ENCODE assay signal across 17 mouse cellular contexts in genomic region chr4:119036582-119036981, GRCm38 (mm10).
A peak's percentile ranks its signal among the peaks of the same experiment; 100 is the strongest.
DNase-seq lines count a peak whose midpoint lies in the region; ATAC-seq and TF ChIP-seq lines count a peak whose summit lies in the region.
"Had no signal": no experiment of that assay in that cellular context is flagged by ENCODE, and none has a peak within 500 bp of the region (broad histone marks: within the 10 kb centered on the region; RNA-seq: fewer than 3 reads in every experiment).

No protein-coding gene starts in this region.

- no peaks in the 10 kb centered on the region for H3K27me3 ChIP-seq in forebrain, embryonic 10.5 days (ENCODE audit: poor library complexity, severe bottlenecking)
- no peaks in the 10 kb centered on the region for H3K27me3 ChIP-seq in forebrain, embryonic 16.5 days (replicated peaks; ENCODE audit: control insufficient read depth, insufficient read depth, low read length)
- no peaks in the 10 kb centered on the region for H3K27me3 ChIP-seq in stomach, embryonic 14.5 days (ENCODE audit: control insufficient read depth, insufficient read depth, low read length)
- H3K27me3 ChIP-seq in stomach, postnatal 0 days (ENCODE audit: control insufficient read depth, insufficient read depth, low read length), result no peaks in the 10 kb centered on the region
- peaks cover 3% of the 10 kb centered on the region; the same call in 1 of the 2 replicates for H3K27me3 ChIP-seq in liver, embryonic 14.5 days (ENCODE audit: control insufficient read depth, insufficient read depth, low read length)
- no peaks in the 10 kb centered on the region for H3K27me3 ChIP-seq in hindbrain, embryonic 16.5 days (replicated peaks; ENCODE audit: control insufficient read depth, insufficient read depth, low read length)
- H3K27me3 ChIP-seq in midbrain, embryonic 16.5 days (ENCODE audit: control insufficient read depth, insufficient read depth, low read depth, low read length), result no peaks in the 10 kb centered on the region
- H3K27me3 ChIP-seq: forebrain, embryonic 15.5 days; limb, embryonic 15.5 days; Patski had no signal

- H3K9ac ChIP-seq in forebrain, embryonic 16.5 days (replicated peaks; ENCODE audit: low read depth, low read length), result no peak overlapping the region
- H3K9ac ChIP-seq in stomach, embryonic 14.5 days (replicated peaks; ENCODE audit: low read depth, low read length), result no peak overlapping the region
- no peak overlapping the region for H3K9ac ChIP-seq in stomach, postnatal 0 days (ENCODE audit: low read length)
- peak overlapping the region; percentile 73 for H3K9ac ChIP-seq in liver, embryonic 14.5 days (replicated peaks)
- no peak overlapping the region for H3K9ac ChIP-seq in hindbrain, embryonic 16.5 days (ENCODE audit: low read depth, low read length)
- no peak overlapping the region for H3K9ac ChIP-seq in midbrain, embryonic 16.5 days (ENCODE audit: low read depth, low read length)
- H3K9ac ChIP-seq: forebrain, embryonic 15.5 days; limb, embryonic 15.5 days had no signal

- no peaks in the 10 kb centered on the region for H3K36me3 ChIP-seq in forebrain, embryonic 10.5 days (replicated peaks)
- no peaks in the 10 kb centered on the region for H3K36me3 ChIP-seq in forebrain, embryonic 16.5 days (ENCODE audit: control insufficient read depth, insufficient read depth)
- H3K36me3 ChIP-seq in stomach, embryonic 14.5 days (ENCODE audit: control insufficient read depth, insufficient read depth, low read length), result no peaks in the 10 kb centered on the region
- no peaks in the 10 kb centered on the region for H3K36me3 ChIP-seq in stomach, postnatal 0 days (ENCODE audit: control insufficient read depth, insufficient read depth, low read length)
- no peaks in the 10 kb centered on the region for H3K36me3 ChIP-seq in liver, embryonic 14.5 days (replicated peaks; ENCODE audit: control insufficient read depth, insufficient read depth, low read depth)
- no peaks in the 10 kb centered on the region for H3K36me3 ChIP-seq in hindbrain, embryonic 16.5 days (ENCODE audit: control insufficient read depth, insufficient read depth, low read length)
- H3K36me3 ChIP-seq in midbrain, embryonic 16.5 days (ENCODE audit: control insufficient read depth, insufficient read depth, low read length), result no peaks in the 10 kb centered on the region
- H3K36me3 ChIP-seq: forebrain, embryonic 15.5 days; limb, embryonic 15.5 days had no signal

- H3K27ac ChIP-seq in forebrain, embryonic 10.5 days, result 0 out of 2 replicates have a peak overlapping the region, but pooled peaks have one; percentile 52
- H3K27ac ChIP-seq in forebrain, embryonic 16.5 days (ENCODE audit: low read length), result no peak overlapping the region
- no peak overlapping the region for H3K27ac ChIP-seq in stomach, embryonic 14.5 days (ENCODE audit: low read length)
- no peak overlapping the region for H3K27ac ChIP-seq in stomach, postnatal 0 days (replicated peaks)
- H3K27ac ChIP-seq in liver, embryonic 14.5 days, result peak overlapping the region; percentile 98
- no peak overlapping the region for H3K27ac ChIP-seq in hindbrain, embryonic 16.5 days (ENCODE audit: low read depth, low read length)
- no peak overlapping the region for H3K27ac ChIP-seq in midbrain, embryonic 16.5 days (ENCODE audit: low read length)
- H3K27ac ChIP-seq: forebrain, embryonic 15.5 days; limb, embryonic 15.5 days had no signal

- 86% methylated on average over 5 of the region's 5 CpGs for WGBS in forebrain, embryonic 10.5 days
- WGBS in forebrain, embryonic 16.5 days, result 90% methylated on average over 5 of the region's 5 CpGs
- WGBS in stomach, embryonic 14.5 days, result 88% methylated on average over 5 of the region's 5 CpGs
- 85% methylated on average over 5 of the region's 5 CpGs for WGBS in stomach, postnatal 0 days
- WGBS in liver, embryonic 14.5 days (ENCODE audit: insufficient replicate concordance), result 6% methylated on average over 5 of the region's 5 CpGs
- 94% methylated on average over 5 of the region's 5 CpGs for WGBS in hindbrain, embryonic 16.5 days
- WGBS in midbrain, embryonic 16.5 days, result 89% methylated on average over 5 of the region's 5 CpGs

- no peaks in the 10 kb centered on the region for H3K9me3 ChIP-seq in forebrain, embryonic 10.5 days
- no peaks in the 10 kb centered on the region for H3K9me3 ChIP-seq in forebrain, embryonic 16.5 days (ENCODE audit: control insufficient read depth, low read length)
- H3K9me3 ChIP-seq in stomach, embryonic 14.5 days (ENCODE audit: control insufficient read depth, low read depth, low read length), result no peaks in the 10 kb centered on the region
- H3K9me3 ChIP-seq in stomach, postnatal 0 days (ENCODE audit: control insufficient read depth, low read length), result no peaks in the 10 kb centered on the region
- no peaks in the 10 kb centered on the region for H3K9me3 ChIP-seq in liver, embryonic 14.5 days (ENCODE audit: control insufficient read depth, low read length)
- H3K9me3 ChIP-seq in hindbrain, embryonic 16.5 days (ENCODE audit: control insufficient read depth, low read length), result no peaks in the 10 kb centered on the region
- H3K9me3 ChIP-seq in midbrain, embryonic 16.5 days (replicated peaks; ENCODE audit: control insufficient read depth, low read length, poor library complexity, severe bottlenecking), result no peaks in the 10 kb centered on the region
- H3K9me3 ChIP-seq: forebrain, embryonic 15.5 days; limb, embryonic 15.5 days had no signal

- no peak overlapping the region for H3K4me2 ChIP-seq in forebrain, embryonic 16.5 days (ENCODE audit: low read length)
- H3K4me2 ChIP-seq in stomach, embryonic 14.5 days (replicated peaks; ENCODE audit: low read depth, low read length), result no peak overlapping the region
- H3K4me2 ChIP-seq in stomach, postnatal 0 days (replicated peaks; ENCODE audit: low read depth), result no peak overlapping the region
- peak overlapping the region; percentile 67 for H3K4me2 ChIP-seq in liver, embryonic 14.5 days (ENCODE audit: low read depth)
- no peak overlapping the region for H3K4me2 ChIP-seq in hindbrain, embryonic 16.5 days (ENCODE audit: low read length)
- no peak overlapping the region for H3K4me2 ChIP-seq in midbrain, embryonic 16.5 days (ENCODE audit: low read length)
- H3K4me2 ChIP-seq: forebrain, embryonic 15.5 days; limb, embryonic 15.5 days had no signal

- peaks cover 2% of the 10 kb centered on the region for H3K4me1 ChIP-seq in forebrain, embryonic 10.5 days
- H3K4me1 ChIP-seq in forebrain, embryonic 16.5 days (replicated peaks; ENCODE audit: control insufficient read depth, insufficient read depth, low read length), result no peaks in the 10 kb centered on the region
- no peaks in the 10 kb centered on the region for H3K4me1 ChIP-seq in stomach, embryonic 14.5 days (ENCODE audit: control insufficient read depth, insufficient read depth, low read length)
- no peaks in the 10 kb centered on the region for H3K4me1 ChIP-seq in stomach, postnatal 0 days (replicated peaks; ENCODE audit: control insufficient read depth, insufficient read depth)
- H3K4me1 ChIP-seq in liver, embryonic 14.5 days (replicated peaks; ENCODE audit: control insufficient read depth in 2 of 2, insufficient read depth in 2 of 2, low read length in 1 of 2), result peaks cover 79 to 88% of the 10 kb centered on the region in 2 experiments
- H3K4me1 ChIP-seq in hindbrain, embryonic 16.5 days (ENCODE audit: control insufficient read depth, insufficient read depth, low read depth, low read length), result no peaks in the 10 kb centered on the region
- no peaks in the 10 kb centered on the region for H3K4me1 ChIP-seq in midbrain, embryonic 16.5 days (ENCODE audit: control insufficient read depth, insufficient read depth, low read length)
- H3K4me1 ChIP-seq: forebrain, embryonic 15.5 days; limb, embryonic 15.5 days had no signal

- no peak for TF ChIP-seq CTCF in stomach, postnatal 0 days (IDR thresholded peaks at IDR 0.05; ENCODE audit: low read depth)
- TF ChIP-seq CTCF in liver, embryonic 14.5 days (IDR thresholded peaks at IDR 0.05; ENCODE audit: low read depth), result no peak

- no peak for TF ChIP-seq EP300 in stomach, postnatal 0 days (optimal IDR thresholded peaks at IDR 0.05)
- TF ChIP-seq EP300 in liver, embryonic 14.5 days (IDR thresholded peaks at IDR 0.05; ENCODE audit: low read depth), result peak; percentile 100

- DNase-seq in forebrain, embryonic 10.5 days (ENCODE audit: extremely low spot score, low spot score), result no peak
- no peak for DNase-seq in stomach, postnatal 0 days (ENCODE audit: low spot score)
- peak; percentile 93 to 96 (median 95) for DNase-seq in liver, embryonic 14.5 days (ENCODE audit: low read depth in 3 of 3, low spot score in 3 of 3)
- DNase-seq in urinary bladder, adult 2 months (ENCODE audit: low spot score), result no peak
- DNase-seq: cerebellum, adult 8-10 months; heart, adult 18-20 months; kidney, postnatal 10 days; lung, postnatal 36 days; right cerebral cortex, postnatal 14 days; thymus, adult 2 months had no signal

- no peak overlapping the region for H3K4me3 ChIP-seq in forebrain, embryonic 10.5 days
- H3K4me3 ChIP-seq in forebrain, embryonic 16.5 days (replicated peaks; ENCODE audit: low read length), result no peak overlapping the region
- no peak overlapping the region for H3K4me3 ChIP-seq in stomach, embryonic 14.5 days (ENCODE audit: low read depth, low read length)
- H3K4me3 ChIP-seq in stomach, postnatal 0 days (ENCODE audit: low read depth, low read length), result no peak overlapping the region
- H3K4me3 ChIP-seq in liver, embryonic 14.5 days (ENCODE audit: insufficient read depth in 1 of 2, low read depth in 2 of 2, low read length in 2 of 2), result peak overlapping the region; percentile 8 to 29; a peak in 2 of 4 replicates
- H3K4me3 ChIP-seq in hindbrain, embryonic 16.5 days (ENCODE audit: low read length), result no peak overlapping the region
- H3K4me3 ChIP-seq in midbrain, embryonic 16.5 days (ENCODE audit: low read depth, low read length), result no peak overlapping the region
- H3K4me3 ChIP-seq: forebrain, embryonic 15.5 days; limb, embryonic 15.5 days had no signal

- no peak for ATAC-seq in forebrain, embryonic 16.5 days
- peak; percentile 51; the same call in 1 of the 2 replicates for ATAC-seq in stomach, embryonic 14.5 days (ENCODE audit: insufficient number of reproducible peaks, insufficient read depth, low FRiP score, low read depth)
- no peak for ATAC-seq in stomach, postnatal 0 days (ENCODE audit: low FRiP score, low TSS enrichment)
- ATAC-seq in liver, embryonic 14.5 days (ENCODE audit: insufficient read depth), result peak; percentile 95
- ATAC-seq in hindbrain, embryonic 16.5 days, result no peak
- ATAC-seq in midbrain, embryonic 16.5 days, result no peak
- ATAC-seq: forebrain, embryonic 15.5 days; Patski had no signal

Comparison
In these comparisons a context has a peak if more than half of its experiments do, and no peak if none do; other contexts are left out.
1. H3K27ac ChIP-seq: peak in forebrain, embryonic 10.5 days (single experiment) and liver, embryonic 14.5 days (single experiment); none in forebrain, embryonic 16.5 days (single experiment), stomach, embryonic 14.5 days (single experiment), stomach, postnatal 0 days (single experiment), hindbrain, embryonic 16.5 days (single experiment) and midbrain, embryonic 16.5 days (single experiment).
2. ATAC-seq: peak in stomach, embryonic 14.5 days (single experiment) and liver, embryonic 14.5 days (single experiment); none in forebrain, embryonic 16.5 days (single experiment), stomach, postnatal 0 days (single experiment), hindbrain, embryonic 16.5 days (single experiment) and midbrain, embryonic 16.5 days (single experiment).
3. DNase-seq: peak in liver, embryonic 14.5 days (3 of 3); none in forebrain, embryonic 10.5 days (single experiment), stomach, postnatal 0 days (single experiment) and urinary bladder, adult 2 months (single experiment).
4. H3K4me3 ChIP-seq: peak in liver, embryonic 14.5 days (2 of 2); none in forebrain, embryonic 10.5 days (single experiment), forebrain, embryonic 16.5 days (single experiment), stomach, embryonic 14.5 days (single experiment), stomach, postnatal 0 days (single experiment), hindbrain, embryonic 16.5 days (single experiment) and midbrain, embryonic 16.5 days (single experiment).